Mouse (Mus musculus): Measurements from ENCODE around the gene H2-K1.

GRCm38 (mm10) chr17:33959135-33959534 lies 41.0 kb downstream of the H2-K1 start:
- TF ChIP-seq POLR2A (IDR thresholded peaks at IDR 0.05; ENCODE audit: control insufficient read depth, extremely low read depth, insufficient read depth, low read length, poor library complexity): no peak
- TF ChIP-seq CTCF (IDR thresholded peaks at IDR 0.05; ENCODE audit: borderline replicate concordance, control insufficient read depth, extremely low read depth, insufficient read depth, low read length, poor library complexity): no peak
